Mouse (Mus musculus) erythroblast, embryonic 14.5 days (primary cell): ENCODE data around the gene Bcl2.

Experiments
- GATA1 ChIP-seq: IDR thresholded peaks from 2 replicates; pipeline ENCODE4 v1.6.1; 2012; ENCODE audit warnings: low read length, inconsistent platforms, mixed read lengths
- TAL1 ChIP-seq: IDR thresholded peaks from 3 replicates; pipeline ENCODE4 v1.6.1; 2012; ENCODE audit warnings: low read length, inconsistent platforms, mixed read lengths

GRCm38 (mm10) chr1:106711356-106712125 lies 2.5 kb downstream of the Bcl2 start:
- TF ChIP-seq TAL1 (no peak), GATA1 (no peak)
